Mouse (Mus musculus) 3134 (cell line): ENCODE measurements at regions not wholly inside any gene's neighbourhood (a gene's known extent, or its start where the extent isn't known, plus 50 kb on each side); places are given as distances from the start of the nearest gene placed in this dataset.

Source experiments
- DNase-seq: peaks from one replicate; pipeline ENCODE4 v3.0.0-alpha.2; 2011; ENCODE audit warnings: low spot score; ENCODE audit not compliant: insufficient read length; ENCODE audit errors: extremely low read depth

GRCm38 (mm10) chr3:123905928-123906721 is 215.5 kb upstream of the Ndst3 start:
- DNase-seq, result no peak

- DNase-seq, result no peak
These were observed 227.5 kb upstream of the Ndst3 start for GRCm38 (mm10) chr3:123918140-123918539.

GRCm38 (mm10) chr3:123952121-123952520 is 261.5 kb upstream of the Ndst3 start:
- DNase-seq, result no peak

- no peak for DNase-seq
These were observed 276.7 kb upstream of the Ndst3 start for GRCm38 (mm10) chr3:123967373-123967772.

- no peak for DNase-seq
These were observed 281.7 kb upstream of the Ndst3 start for GRCm38 (mm10) chr3:123972367-123972766.

GRCm38 (mm10) chr3:123973806-123974576 is 283.3 kb upstream of the Ndst3 start:
- DNase-seq, result no peak

- no peak for DNase-seq
These were observed 285.8 kb upstream of the Ndst3 start for GRCm38 (mm10) chr3:123976475-123976874.

GRCm38 (mm10) chr3:123977168-123977567 is 286.5 kb upstream of the Ndst3 start:
- DNase-seq, result no peak

GRCm38 (mm10) chr3:123983045-123983444 is 292.4 kb upstream of the Ndst3 start:
- DNase-seq, result no peak

GRCm38 (mm10) chr3:123983530-123983929 is 292.9 kb upstream of the Ndst3 start:
- no peak for DNase-seq

- peak; percentile 38 for DNase-seq
These were observed 293.4 kb upstream of the Ndst3 start for GRCm38 (mm10) chr3:123984028-123984427.

GRCm38 (mm10) chr3:123999957-124000616 is 309.4 kb upstream of the Ndst3 start:
- DNase-seq, result no peak

- DNase-seq, result no peak
These were observed 310.2 kb upstream of the Ndst3 start for GRCm38 (mm10) chr3:124000883-124001282.

GRCm38 (mm10) chr3:124011685-124012084 is 309.0 kb upstream of the Tram1l1 start:
- no peak for DNase-seq

- no peak for DNase-seq
These were observed 302.0 kb upstream of the Tram1l1 start for GRCm38 (mm10) chr3:124018618-124019017.

- no peak for DNase-seq
These were observed 294.5 kb upstream of the Tram1l1 start for GRCm38 (mm10) chr3:124026188-124026587.

GRCm38 (mm10) chr3:124067061-124067460 is 253.6 kb upstream of the Tram1l1 start:
- DNase-seq, result no peak

- no peak for DNase-seq
These were observed 253.1 kb upstream of the Tram1l1 start for GRCm38 (mm10) chr3:124067538-124067937.

GRCm38 (mm10) chr3:124067971-124068370 is 252.7 kb upstream of the Tram1l1 start:
- DNase-seq, result no peak

GRCm38 (mm10) chr3:124069182-124069581 is 251.5 kb upstream of the Tram1l1 start:
- DNase-seq, result no peak

GRCm38 (mm10) chr3:124075974-124076606 is 244.6 kb upstream of the Tram1l1 start:
- peak; percentile 50 for DNase-seq
